Mouse (Mus musculus) lung, postnatal 0 days (tissue): ENCODE measurements around the gene Mien1.

ENCODE experiments used
- CTCF ChIP-seq: IDR thresholded peaks from 2 replicates; pipeline ENCODE4 v1.5.1; 2016; ENCODE audit warnings: antibody characterized with exemption, mild to moderate bottlenecking
- EP300 ChIP-seq: IDR thresholded peaks from 2 replicates; pipeline ENCODE4 v1.6.1; 2016; ENCODE audit warnings: antibody characterized with exemption, mild to moderate bottlenecking, control low read depth

DNA sequence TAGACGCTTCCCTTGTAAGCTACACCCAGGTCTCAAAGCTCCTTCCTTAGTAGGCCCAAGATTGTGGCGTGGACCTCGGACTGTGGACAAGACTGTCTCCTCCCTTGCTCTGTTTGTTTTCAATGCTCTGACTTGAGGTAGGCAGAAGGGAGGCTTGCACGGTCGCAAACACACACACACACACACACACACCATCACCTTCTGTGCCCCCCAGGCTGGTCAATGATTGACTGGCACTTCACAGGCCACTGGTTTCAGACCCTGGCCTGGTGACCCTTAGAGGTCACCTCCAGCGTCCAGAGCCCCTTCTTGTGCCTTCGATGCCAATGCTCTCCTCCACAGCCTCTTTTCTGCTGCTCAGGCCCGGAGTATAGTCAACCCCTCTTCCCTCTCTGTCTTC, 29.9 kb downstream of the Mien1 start:
- no peak for TF ChIP-seq CTCF
- no peak for TF ChIP-seq EP300
